Mouse (Mus musculus): ENCODE data around the gene Zfp386. TPM values are rescaled to one million over a fixed set of nuclear protein-coding genes. Genes with fewer than 3 reads are reported as not detected.
A peak's percentile ranks its signal among the peaks of the same experiment; 100 is the strongest.
"Not testable (repeated sequence)": the region's sequence is repeated elsewhere in the genome, so short reads cannot be mapped to it uniquely, and the experiment has no call there.

The Zfp386 gene
- 30.9 and 35.1 TPM in 2 replicates for polyA plus RNA-seq (2012; rRNA removed)

DNA sequence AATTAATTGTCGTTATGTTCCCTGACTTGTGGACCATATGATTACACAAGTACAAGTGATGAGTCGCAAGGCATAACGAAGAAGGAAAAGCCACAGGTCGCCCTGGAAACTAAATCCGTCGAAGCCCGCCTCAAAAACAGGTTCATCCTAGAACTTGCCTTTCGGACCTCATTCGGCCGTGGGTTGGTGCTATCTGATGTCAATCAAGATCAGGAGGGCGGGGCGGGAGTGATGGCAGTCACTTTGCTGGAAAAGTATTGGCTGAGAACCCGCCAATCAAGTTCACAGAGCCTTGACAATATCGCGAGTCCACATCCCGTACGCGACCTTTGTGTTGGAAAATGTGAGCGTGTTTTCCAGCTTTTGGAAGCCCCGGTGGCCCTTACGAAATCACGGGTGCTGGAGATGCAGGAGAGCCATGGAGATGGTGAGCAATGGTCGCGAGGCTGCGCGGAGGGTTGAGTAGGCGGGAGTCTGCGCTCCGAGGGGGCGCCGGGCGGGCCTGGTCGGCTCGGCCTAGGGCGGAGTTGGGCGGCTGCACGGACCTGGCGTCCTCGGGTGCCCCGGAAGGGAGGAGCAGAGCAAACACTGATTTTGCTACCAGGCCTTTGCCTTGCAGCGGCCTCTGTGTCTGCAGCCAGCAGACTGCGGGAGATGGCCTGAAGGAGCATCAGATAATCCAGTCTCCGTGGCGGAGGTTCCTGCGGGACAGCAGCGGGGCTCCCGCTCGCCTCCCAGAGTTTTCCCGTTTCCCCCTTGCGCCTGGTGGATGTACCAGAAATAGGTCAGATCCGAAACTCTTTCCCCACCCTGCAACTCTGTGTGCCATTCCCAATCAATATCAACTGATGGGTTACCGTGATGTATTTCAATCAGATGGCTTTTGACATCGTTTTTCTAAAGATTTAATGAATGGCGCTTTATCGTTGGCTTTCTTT is at the start of gene Zfp386:
Gene Zfp386 (plus strand): TSS at position 285 of the 938 bp plus-strand sequence.
- peak; percentile 98 to 100 for DNase-seq (ENCODE audit: extremely low spot score in 1 of 2, low spot score in 1 of 2)

GRCm38 (mm10) chr12:115999784-116000183 is 47.7 kb upstream of the Zfp386 start:
- not testable (repeated sequence) for DNase-seq (ENCODE audit: extremely low spot score in 1 of 2, low spot score in 1 of 2)

- not testable (repeated sequence) for DNase-seq (ENCODE audit: extremely low spot score in 1 of 2, low spot score in 1 of 2)
Measured at GRCm38 (mm10) chr12:116002946-116003345, 44.6 kb upstream of the Zfp386 start.

DNA sequence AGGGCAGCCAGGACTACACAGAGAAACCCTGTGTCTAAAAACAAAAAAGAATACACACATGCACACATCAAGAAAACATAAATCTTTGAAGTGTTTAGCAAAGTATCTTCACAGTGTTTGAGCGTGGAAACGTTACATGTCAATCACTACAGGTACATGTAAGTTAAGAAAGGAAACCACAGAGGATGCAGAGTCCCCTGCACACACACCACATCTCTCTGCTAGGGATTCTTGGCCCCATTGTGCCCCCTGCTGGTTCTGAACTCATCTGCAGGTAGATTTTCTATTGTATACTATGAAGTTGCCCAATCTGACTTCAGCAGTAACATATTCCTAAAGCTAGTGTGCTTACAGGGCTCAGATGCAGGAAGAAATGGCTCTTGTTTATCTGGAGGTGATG is 36.7 kb upstream of the Zfp386 start:
- DNase-seq (ENCODE audit: extremely low spot score in 1 of 2, low spot score in 1 of 2), result no peak

DNA sequence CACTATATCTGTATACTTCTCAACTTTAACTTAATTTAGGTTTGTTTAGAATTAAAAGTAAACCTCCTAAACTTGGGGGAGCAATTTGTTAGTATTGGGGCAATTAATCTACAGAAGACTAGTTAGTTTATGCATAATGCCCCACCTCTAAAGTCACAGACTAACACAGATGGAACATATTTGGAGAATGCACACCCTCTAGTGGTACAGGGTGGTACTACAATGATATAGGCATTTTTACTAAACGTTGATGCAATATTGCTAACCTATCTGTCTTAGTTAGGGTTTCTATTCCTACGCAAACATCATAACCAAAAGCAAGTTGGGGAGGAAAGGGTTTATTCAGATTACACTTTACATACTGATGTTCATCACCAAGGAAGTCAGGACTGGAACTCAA is 19.4 kb upstream of the Zfp386 start:
- DNase-seq (ENCODE audit: extremely low spot score in 1 of 2, low spot score in 1 of 2), result peak in 1 of 2 experiments; percentile 9

- DNase-seq (ENCODE audit: extremely low spot score in 1 of 2, low spot score in 1 of 2), result no peak
Measured at GRCm38 (mm10) chr12:116035346-116035745, 12.2 kb upstream of the Zfp386 start.

GRCm38 (mm10) chr12:116044785-116045184 is 2.7 kb upstream of the Zfp386 start:
- no peak for DNase-seq (ENCODE audit: extremely low spot score in 1 of 2, low spot score in 1 of 2)

- DNase-seq (ENCODE audit: extremely low spot score in 1 of 2, low spot score in 1 of 2), result no peak
Measured at GRCm38 (mm10) chr12:116048766-116049165, 1.2 kb downstream of the Zfp386 start.

DNA sequence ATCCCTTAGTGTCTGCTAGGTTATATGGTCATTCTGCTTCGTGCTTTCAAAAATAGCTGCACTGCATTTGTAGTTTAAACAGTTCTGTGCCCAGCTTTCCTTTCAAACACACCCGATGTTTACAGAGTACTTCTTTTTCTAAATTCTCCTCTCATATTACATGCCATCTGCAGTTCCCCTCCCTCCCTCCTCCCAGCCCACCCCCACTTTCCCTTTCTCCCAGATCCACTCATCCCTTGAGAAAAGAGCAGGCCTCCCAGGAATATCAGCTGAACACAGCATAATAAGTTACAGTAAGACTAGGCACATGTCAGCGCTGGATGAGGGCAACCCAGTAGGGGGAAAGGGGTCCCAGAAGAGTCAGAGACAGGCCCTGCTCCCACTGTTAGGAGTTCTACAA is 1.7 kb downstream of the Zfp386 start:
- no peak for DNase-seq (ENCODE audit: extremely low spot score in 1 of 2, low spot score in 1 of 2)

DNA sequence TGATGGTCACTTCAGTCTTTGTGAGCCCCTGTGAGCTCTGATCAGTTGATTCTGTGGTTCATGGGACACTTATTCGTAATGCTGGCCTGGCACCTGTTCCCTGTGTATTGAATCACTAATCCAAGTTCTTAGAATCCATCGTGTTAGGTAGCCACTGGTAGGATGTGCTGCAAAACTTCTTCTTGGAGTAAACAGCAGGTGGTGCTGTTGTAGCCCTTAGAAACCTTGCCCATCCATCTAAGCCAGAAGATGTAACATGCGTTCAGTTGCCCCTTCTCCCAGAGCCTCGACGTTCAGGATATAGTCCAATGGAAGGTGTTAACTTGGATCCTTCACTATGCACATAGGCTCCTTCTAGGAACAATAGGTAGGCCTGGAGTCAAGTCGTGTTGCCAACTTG is 2.2 kb downstream of the Zfp386 start:
- DNase-seq (ENCODE audit: extremely low spot score in 1 of 2, low spot score in 1 of 2), result no peak

DNA sequence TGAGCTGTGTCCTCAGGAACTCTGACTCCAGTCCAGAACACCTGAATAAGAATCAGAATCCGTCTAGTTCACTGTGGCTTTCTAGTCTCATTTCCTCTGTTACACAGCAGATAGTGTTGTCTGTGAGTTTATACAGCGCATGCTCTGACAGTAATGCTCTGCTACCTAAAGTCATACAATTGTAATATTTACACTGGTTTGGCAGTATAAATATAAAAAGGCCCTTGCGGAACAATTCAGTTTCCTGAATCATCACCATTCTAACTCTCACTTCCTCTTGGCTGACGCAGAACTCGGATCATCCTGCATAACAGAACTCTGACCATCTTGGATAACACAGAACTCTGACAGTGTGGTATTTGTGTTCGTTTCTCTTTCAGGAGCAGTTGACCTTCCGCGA is 6.8 kb downstream of the Zfp386 start:
- DNase-seq (ENCODE audit: extremely low spot score in 1 of 2, low spot score in 1 of 2), result no peak

- DNase-seq (ENCODE audit: extremely low spot score in 1 of 2, low spot score in 1 of 2), result no peak
Measured at GRCm38 (mm10) chr12:116056112-116056511, 8.6 kb downstream of the Zfp386 start.

- DNase-seq (ENCODE audit: extremely low spot score in 1 of 2, low spot score in 1 of 2), result no peak
Measured at GRCm38 (mm10) chr12:116061561-116062193, 14.2 kb downstream of the Zfp386 start.

GRCm38 (mm10) chr12:116062194-116062583 is 14.7 kb downstream of the Zfp386 start:
- no peak for DNase-seq (ENCODE audit: extremely low spot score in 1 of 2, low spot score in 1 of 2)

DNA sequence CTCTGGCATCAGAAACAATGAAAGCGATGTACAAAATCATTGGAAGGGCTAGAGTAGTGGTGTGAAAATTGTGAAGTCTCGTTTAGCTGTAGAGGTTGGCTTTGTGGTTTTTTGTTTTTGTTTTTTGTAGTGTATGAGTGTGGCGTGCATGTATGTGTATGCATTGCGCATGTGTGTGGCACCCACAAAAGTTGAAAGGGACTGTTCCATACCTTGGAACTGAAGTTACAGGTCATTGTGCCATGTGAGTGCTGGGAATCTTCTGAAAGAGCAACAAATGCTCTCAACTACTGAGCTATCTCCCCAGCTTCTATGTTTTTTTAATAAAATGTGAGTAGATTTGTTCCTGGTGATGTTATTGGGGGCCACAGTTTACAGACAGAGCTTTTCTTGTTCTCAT is 15.5 kb downstream of the Zfp386 start:
- DNase-seq (ENCODE audit: extremely low spot score in 1 of 2, low spot score in 1 of 2), result no peak

GRCm38 (mm10) chr12:116071023-116071422 is 23.5 kb downstream of the Zfp386 start:
- DNase-seq (ENCODE audit: extremely low spot score in 1 of 2, low spot score in 1 of 2), result peak in 1 of 2 experiments; percentile 59

- DNase-seq (ENCODE audit: extremely low spot score in 1 of 2, low spot score in 1 of 2), result peak in 1 of 2 experiments; percentile 9
Measured at GRCm38 (mm10) chr12:116077074-116077854, 29.7 kb downstream of the Zfp386 start, which contains the start of gene Vipr2. Vipr2 (plus strand) TSS chr12:116077726.

- DNase-seq (ENCODE audit: extremely low spot score in 1 of 2, low spot score in 1 of 2), result no peak
Measured at GRCm38 (mm10) chr12:116077855-116078366, 30.4 kb downstream of the Zfp386 start.

GRCm38 (mm10) chr12:116083125-116083524 is 35.6 kb downstream of the Zfp386 start:
- DNase-seq (ENCODE audit: extremely low spot score in 1 of 2, low spot score in 1 of 2), result no peak

GRCm38 (mm10) chr12:116084294-116084693 is 36.8 kb downstream of the Zfp386 start:
- no peak for DNase-seq (ENCODE audit: extremely low spot score in 1 of 2, low spot score in 1 of 2)
